Mouse (Mus musculus): Measurements from ENCODE around the gene Spag8. TPM values are rescaled to one million over a fixed set of nuclear protein-coding genes. Genes with fewer than 3 reads are reported as not detected.

The Spag8 gene
- polyA plus RNA-seq, 1 experiment from 2014 or later, result 0.74 TPM

DNA sequence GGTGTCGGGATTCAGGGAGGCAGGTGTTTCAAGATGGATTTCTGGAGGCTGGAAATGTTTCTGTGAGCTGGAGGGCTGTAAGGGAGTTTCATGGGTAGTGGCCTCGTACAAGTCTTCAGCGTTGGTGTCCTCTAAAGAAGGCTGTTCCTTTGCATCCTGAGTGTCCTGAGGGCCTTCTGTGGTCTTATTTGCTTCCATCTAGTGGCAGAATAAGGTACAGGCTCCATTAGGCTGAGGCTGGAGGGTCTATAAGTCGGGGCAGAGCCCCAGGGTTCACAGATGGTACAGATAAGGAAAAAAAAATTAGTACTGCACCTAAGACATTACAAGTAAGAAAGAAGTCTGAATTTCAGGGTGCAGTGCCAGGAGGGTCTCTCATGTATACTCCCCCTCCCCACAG, 13.0 kb upstream of the Spag8 start:
- Histone ChIP-seq H3K27me3 (replicated peaks; ENCODE audit: control insufficient read depth, insufficient read depth, low read length) (peaks cover 26% of the 10 kb centered on the region), H3K9me3 (ENCODE audit: control insufficient read depth, low read length) (no peaks in the 10 kb centered on the region), H3K9ac (ENCODE audit: low read length) (no peak overlapping the region), H3K4me3 (ENCODE audit: low read depth, low read length) (no peak overlapping the region), H3K27ac (ENCODE audit: low read depth) (no peak overlapping the region), H3K4me2 (ENCODE audit: low read length) (no peak overlapping the region), H3K4me1 (replicated peaks; ENCODE audit: control insufficient read depth, insufficient read depth, low read length) (peaks cover 11% of the 10 kb centered on the region), H3K36me3 (ENCODE audit: control insufficient read depth, insufficient read depth, low read length) (no peaks in the 10 kb centered on the region)
- 23% methylated on average over 4 of the region's 4 CpGs for WGBS
- no peak for DNase-seq (ENCODE audit: low spot score)
- ATAC-seq (replicated peaks; ENCODE audit: low FRiP score, low TSS enrichment, low read depth), result no peak

DNA sequence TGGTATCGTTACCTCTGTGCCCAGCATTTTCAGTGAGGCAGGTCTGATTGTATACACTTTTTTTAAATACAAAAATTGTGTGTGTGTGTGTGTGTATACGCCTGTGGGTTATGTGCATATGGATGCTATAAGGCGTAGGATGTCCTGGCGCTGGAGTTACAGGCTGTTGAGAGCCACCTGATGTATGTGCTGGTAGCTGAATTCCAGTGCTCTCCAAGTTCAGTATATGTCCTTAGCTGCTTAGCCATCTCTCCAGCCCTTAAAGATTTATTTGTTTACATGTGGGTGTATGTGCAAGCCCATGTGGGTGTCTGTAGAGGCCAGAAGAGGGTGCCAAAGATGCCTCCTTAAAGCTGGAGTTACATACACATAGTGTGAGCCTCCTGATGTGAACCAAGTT, 3.8 kb upstream of the Spag8 start:
- Histone ChIP-seq H3K9ac (ENCODE audit: low read length) (no peak overlapping the region), H3K4me3 (ENCODE audit: low read depth, low read length) (peak overlapping the region; percentile 83), H3K27me3 (replicated peaks; ENCODE audit: control insufficient read depth, insufficient read depth, low read length) (no peaks in the 10 kb centered on the region), H3K27ac (ENCODE audit: low read depth) (no peak overlapping the region), H3K36me3 (ENCODE audit: control insufficient read depth, insufficient read depth, low read length) (no peaks in the 10 kb centered on the region), H3K9me3 (ENCODE audit: control insufficient read depth, low read length) (no peaks in the 10 kb centered on the region), H3K4me1 (replicated peaks; ENCODE audit: control insufficient read depth, insufficient read depth, low read length) (peaks cover 7% of the 10 kb centered on the region), H3K4me2 (ENCODE audit: low read length) (peak overlapping the region; percentile 85)
- ATAC-seq (replicated peaks; ENCODE audit: low FRiP score, low TSS enrichment, low read depth), result no peak
- 57% methylated on average over 4 of the region's 4 CpGs for WGBS
- no peak for DNase-seq (ENCODE audit: low spot score)

DNA sequence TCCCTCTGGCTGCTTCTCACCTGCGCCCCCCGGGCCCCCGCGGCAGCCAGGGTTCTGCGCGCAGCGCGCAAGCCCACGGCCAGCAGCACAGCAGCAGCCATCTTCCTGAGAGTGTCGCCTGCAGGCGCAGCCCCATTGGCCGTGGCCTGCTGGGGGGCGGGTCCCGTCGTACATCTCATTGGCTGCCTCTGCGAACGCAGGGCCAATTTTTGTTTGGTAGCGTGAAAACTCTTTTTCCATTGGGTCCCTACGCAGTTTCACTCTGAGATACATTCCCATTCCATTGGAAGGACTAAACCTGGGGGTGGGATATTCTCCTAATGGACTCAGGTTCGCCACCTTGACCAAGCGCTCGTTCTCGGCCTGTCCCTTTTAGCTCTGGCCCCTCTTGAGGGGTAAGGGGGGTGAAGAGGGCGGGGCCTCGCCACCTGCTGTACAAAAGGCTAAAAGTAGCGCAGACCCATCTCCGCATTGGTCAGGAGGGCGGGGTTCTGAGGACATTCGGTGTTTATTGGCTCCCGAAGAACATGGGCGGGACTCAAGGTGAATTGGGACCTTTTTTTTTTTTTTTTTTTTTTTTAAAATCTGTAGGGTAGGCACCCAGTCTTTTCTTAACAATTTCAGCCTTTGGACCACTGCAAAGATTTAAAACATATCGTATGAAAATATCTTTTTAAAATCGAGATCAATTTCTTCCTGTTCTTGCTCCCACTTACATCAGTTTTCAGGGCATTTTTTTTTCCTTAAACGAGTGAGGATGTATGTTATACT, 3.1 kb upstream of the Spag8 start, which contains the start of gene Hint2:
Hint2 (minus strand) TSS at position 128 of the 771 bp plus-strand sequence.
- H3K9me3 ChIP-seq (ENCODE audit: control insufficient read depth, low read length), result no peaks in the 10 kb centered on the region
- WGBS, result 1% methylated on average over 34 of the region's 34 CpGs
- H3K27me3 ChIP-seq (replicated peaks; ENCODE audit: control insufficient read depth, insufficient read depth, low read length), result no peaks in the 10 kb centered on the region
- peak; percentile 94 for DNase-seq (ENCODE audit: low spot score)
- peaks cover 7% of the 10 kb centered on the region for H3K4me1 ChIP-seq (replicated peaks; ENCODE audit: control insufficient read depth, insufficient read depth, low read length)
- H3K9ac ChIP-seq (ENCODE audit: low read length), result peak within 1 kb of the TSS; percentile 76
- peak within 1 kb of the TSS; percentile 83 for H3K4me3 ChIP-seq (ENCODE audit: low read depth, low read length)
- ATAC-seq (replicated peaks; ENCODE audit: low FRiP score, low TSS enrichment, low read depth), result peak; percentile 97
- H3K36me3 ChIP-seq (ENCODE audit: control insufficient read depth, insufficient read depth, low read length), result no peaks in the 10 kb centered on the region
- peak within 1 kb of the TSS; percentile 88 for H3K27ac ChIP-seq (ENCODE audit: low read depth)
- H3K4me2 ChIP-seq (ENCODE audit: low read length), result peak within 1 kb of the TSS; percentile 85

DNA sequence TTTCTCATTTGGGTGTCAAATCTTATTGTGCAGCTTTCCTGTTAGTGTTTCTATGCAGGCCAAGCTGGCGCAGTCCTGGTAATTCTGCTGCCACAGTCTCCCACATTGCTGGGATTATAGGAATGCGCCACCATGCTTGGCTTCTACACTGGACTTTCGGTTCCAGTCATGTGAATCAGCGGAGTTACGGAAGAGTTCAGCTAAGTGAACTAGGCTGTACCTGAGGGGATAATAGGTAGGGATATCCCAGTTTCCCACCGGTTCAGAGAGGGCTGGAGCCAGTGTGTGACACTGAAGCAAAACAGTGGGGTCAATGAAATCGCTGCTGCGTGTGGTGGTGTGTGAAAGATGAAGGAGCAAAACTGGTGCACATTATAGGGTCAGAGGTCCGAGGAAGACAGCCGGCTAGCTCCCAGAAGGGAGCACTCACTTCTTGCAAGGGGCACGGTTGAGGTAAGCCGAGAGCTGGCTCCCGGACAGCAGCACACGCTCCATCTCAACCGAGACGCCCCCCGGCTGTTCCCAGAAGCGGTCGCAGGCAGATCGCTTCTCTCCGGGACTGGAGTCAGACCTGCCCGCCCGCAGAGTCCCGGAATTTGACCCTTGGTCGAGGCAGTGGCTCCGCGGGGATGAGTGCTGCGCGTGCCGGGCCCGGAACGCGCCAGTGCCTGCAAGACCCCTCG, 2.4 kb upstream of the Spag8 start:
- peaks cover 7% of the 10 kb centered on the region for H3K4me1 ChIP-seq (replicated peaks; ENCODE audit: control insufficient read depth, insufficient read depth, low read length)
- H3K4me3 ChIP-seq (ENCODE audit: low read depth, low read length), result peak overlapping the region; percentile 83
- peak overlapping the region; percentile 76 for H3K9ac ChIP-seq (ENCODE audit: low read length)
- no peaks in the 10 kb centered on the region for H3K9me3 ChIP-seq (ENCODE audit: control insufficient read depth, low read length)
- 6% methylated on average over 33 of the region's 34 CpGs for WGBS
- no peaks in the 10 kb centered on the region for H3K27me3 ChIP-seq (replicated peaks; ENCODE audit: control insufficient read depth, insufficient read depth, low read length)
- peak overlapping the region; percentile 85 for H3K4me2 ChIP-seq (ENCODE audit: low read length)
- peak overlapping the region; percentile 88 for H3K27ac ChIP-seq (ENCODE audit: low read depth)
- H3K36me3 ChIP-seq (ENCODE audit: control insufficient read depth, insufficient read depth, low read length), result no peaks in the 10 kb centered on the region
- DNase-seq (ENCODE audit: low spot score), result no peak
- peak; percentile 34 for ATAC-seq (replicated peaks; ENCODE audit: low FRiP score, low TSS enrichment, low read depth)

DNA sequence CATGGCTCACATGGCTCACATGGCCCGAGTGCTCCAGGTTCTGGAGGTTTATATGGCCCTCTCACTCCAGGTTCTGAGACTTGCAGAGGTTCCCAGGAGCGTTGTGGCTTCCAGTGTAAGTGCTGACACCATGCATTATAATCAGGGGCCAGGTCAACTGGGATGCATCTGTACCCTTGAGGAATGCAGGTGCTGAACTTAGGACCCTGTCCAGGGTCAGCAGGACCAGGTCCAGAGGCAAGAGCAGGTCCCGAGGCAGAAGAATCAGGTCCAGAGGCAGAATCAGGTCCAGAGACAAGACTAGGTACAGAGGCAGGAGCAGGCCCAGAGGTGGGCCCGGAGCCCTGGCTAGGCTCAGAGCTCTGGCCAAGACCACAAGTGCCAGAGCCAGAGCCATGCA, 668 bp downstream of the Spag8 start:
- Histone ChIP-seq H3K4me2 (ENCODE audit: low read length) (no peak overlapping the region), H3K36me3 (ENCODE audit: control insufficient read depth, insufficient read depth, low read length) (0 out of 2 replicates have a peak, but pooled peaks cover 5% of the 10 kb centered on the region), H3K4me3 (ENCODE audit: low read depth, low read length) (no peak overlapping the region), H3K27me3 (replicated peaks; ENCODE audit: control insufficient read depth, insufficient read depth, low read length) (no peaks in the 10 kb centered on the region), H3K4me1 (replicated peaks; ENCODE audit: control insufficient read depth, insufficient read depth, low read length) (peaks cover 7% of the 10 kb centered on the region), H3K27ac (ENCODE audit: low read depth) (no peak overlapping the region), H3K9ac (ENCODE audit: low read length) (no peak overlapping the region), H3K9me3 (ENCODE audit: control insufficient read depth, low read length) (peaks cover 7% of the 10 kb centered on the region)
- 87% methylated on average over 4 of the region's 4 CpGs for WGBS
- DNase-seq (ENCODE audit: low spot score), result no peak
- no peak for ATAC-seq (replicated peaks; ENCODE audit: low FRiP score, low TSS enrichment, low read depth)

DNA sequence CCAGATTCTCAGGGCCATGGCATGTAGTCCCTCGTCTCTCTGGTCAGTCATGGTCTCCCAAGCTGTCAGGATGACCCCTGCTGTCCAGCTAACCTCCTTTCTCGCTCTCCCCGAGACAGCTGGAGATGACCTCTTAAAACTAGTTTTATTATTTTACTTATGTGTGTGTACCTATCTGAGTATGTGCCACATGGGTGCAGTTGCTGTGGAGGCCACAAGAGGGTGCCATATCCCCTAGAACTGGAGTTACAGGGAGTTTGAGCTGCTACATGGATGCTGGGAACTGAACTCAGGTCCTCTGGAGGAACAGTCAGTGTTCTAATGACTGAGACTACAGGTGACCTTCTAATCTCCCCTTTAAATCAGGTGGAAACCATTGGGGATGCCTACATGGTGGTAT, 3.6 kb downstream of the Spag8 start:
- 0 out of 2 replicates have a peak, but pooled peaks cover 12% of the 10 kb centered on the region for H3K36me3 ChIP-seq (ENCODE audit: control insufficient read depth, insufficient read depth, low read length)
- DNase-seq (ENCODE audit: low spot score) (no peak), ATAC-seq (replicated peaks; ENCODE audit: low FRiP score, low TSS enrichment, low read depth) (no peak)
- no peak overlapping the region for H3K4me2 ChIP-seq (ENCODE audit: low read length)
- 95% methylated on average over 3 of the region's 3 CpGs for WGBS
- no peak overlapping the region for H3K9ac ChIP-seq (ENCODE audit: low read length)
- H3K27ac ChIP-seq (ENCODE audit: low read depth), result no peak overlapping the region
- H3K4me3 ChIP-seq (ENCODE audit: low read depth, low read length), result no peak overlapping the region
- no peaks in the 10 kb centered on the region for H3K27me3 ChIP-seq (replicated peaks; ENCODE audit: control insufficient read depth, insufficient read depth, low read length)
- no peaks in the 10 kb centered on the region; the same call in 1 of the 2 replicates for H3K4me1 ChIP-seq (replicated peaks; ENCODE audit: control insufficient read depth, insufficient read depth, low read length)
- peaks cover 7% of the 10 kb centered on the region for H3K9me3 ChIP-seq (ENCODE audit: control insufficient read depth, low read length)

DNA sequence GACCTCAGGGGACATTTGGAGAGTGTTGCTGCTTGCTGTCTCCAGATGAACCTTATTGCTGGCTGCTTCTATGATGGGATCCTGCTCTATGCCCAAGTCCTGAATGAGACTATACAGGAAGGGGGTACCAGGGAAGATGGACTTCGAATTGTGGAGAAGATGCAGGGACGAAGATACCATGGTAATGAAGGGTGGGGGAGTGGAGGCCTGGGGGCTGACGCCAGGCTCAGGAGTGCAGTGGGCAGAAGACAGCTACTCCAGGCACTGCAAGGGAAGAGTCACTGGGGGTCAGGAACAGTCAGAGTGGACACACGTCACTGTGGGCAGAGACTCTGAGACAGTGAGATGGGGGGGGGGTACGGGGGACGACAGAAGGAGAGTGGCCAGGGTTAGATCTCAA, 12.9 kb downstream of the Spag8 start:
- no peaks in the 10 kb centered on the region for H3K4me1 ChIP-seq (replicated peaks; ENCODE audit: control insufficient read depth, insufficient read depth, low read length)
- no peak overlapping the region for H3K4me2 ChIP-seq (ENCODE audit: low read length)
- no peaks in the 10 kb centered on the region for H3K27me3 ChIP-seq (replicated peaks; ENCODE audit: control insufficient read depth, insufficient read depth, low read length)
- DNase-seq (ENCODE audit: low spot score), result no peak
- H3K36me3 ChIP-seq (ENCODE audit: control insufficient read depth, insufficient read depth, low read length), result 0 out of 2 replicates have a peak, but pooled peaks cover 4% of the 10 kb centered on the region
- no peak overlapping the region for H3K9ac ChIP-seq (ENCODE audit: low read length)
- WGBS, result 77% methylated on average over 6 of the region's 6 CpGs
- no peak overlapping the region for H3K27ac ChIP-seq (ENCODE audit: low read depth)
- H3K4me3 ChIP-seq (ENCODE audit: low read depth, low read length), result no peak overlapping the region
- ATAC-seq (replicated peaks; ENCODE audit: low FRiP score, low TSS enrichment, low read depth), result no peak
- no peaks in the 10 kb centered on the region for H3K9me3 ChIP-seq (ENCODE audit: control insufficient read depth, low read length)

DNA sequence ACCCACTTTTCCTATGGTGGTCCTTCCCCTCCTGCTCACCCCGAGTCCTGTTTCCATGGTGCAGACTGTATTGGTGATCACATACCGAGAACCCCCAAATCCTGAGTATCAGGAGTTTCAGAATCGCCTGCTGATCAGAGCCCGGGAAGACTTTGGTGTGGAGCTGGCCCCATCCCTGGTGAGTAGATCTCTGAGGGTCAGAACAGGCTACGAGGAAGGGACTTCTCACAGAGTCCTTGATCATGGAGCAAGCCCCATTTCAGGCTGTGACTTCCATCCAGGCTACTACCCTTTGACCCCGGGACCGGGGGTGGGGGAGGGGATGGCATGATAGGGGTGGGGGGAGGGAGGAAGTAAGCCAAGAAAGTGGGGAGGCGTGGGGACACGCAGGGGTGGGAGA, 13.3 kb downstream of the Spag8 start:
- 67% methylated on average over 9 of the region's 9 CpGs for WGBS

More for the DNA sequence above, 13.3 kb downstream of the Spag8 start:
- Histone ChIP-seq H3K4me1 (replicated peaks; ENCODE audit: control insufficient read depth, insufficient read depth, low read length) (no peaks in the 10 kb centered on the region), H3K4me3 (ENCODE audit: low read depth, low read length) (no peak overlapping the region), H3K4me2 (ENCODE audit: low read length) (no peak overlapping the region), H3K27ac (ENCODE audit: low read depth) (no peak overlapping the region), H3K9ac (ENCODE audit: low read length) (no peak overlapping the region), H3K36me3 (ENCODE audit: control insufficient read depth, insufficient read depth, low read length) (0 out of 2 replicates have a peak, but pooled peaks cover 4% of the 10 kb centered on the region), H3K27me3 (replicated peaks; ENCODE audit: control insufficient read depth, insufficient read depth, low read length) (no peaks in the 10 kb centered on the region), H3K9me3 (ENCODE audit: control insufficient read depth, low read length) (no peaks in the 10 kb centered on the region)
- no peak for DNase-seq (ENCODE audit: low spot score)
- ATAC-seq (replicated peaks; ENCODE audit: low FRiP score, low TSS enrichment, low read depth), result no peak
